Mouse (Mus musculus): ENCODE measurements around the gene Nup50. TPM values are rescaled to one million over a fixed set of nuclear protein-coding genes. Genes with fewer than 3 reads are reported as not detected.
A peak's percentile ranks its signal among the peaks of the same experiment; 100 is the strongest.

Gene Nup50
- total RNA-seq, 2 experiments from 2014 or later, result 12.9 to 13.4 TPM

GRCm38 (mm10) chr15:84959891-84960290 lies 36.7 kb downstream of the Nup50 start:
- intact Hi-C loops (cut with DNase I), result no loop called here
- no peak overlapping the region for H3K4me3 ChIP-seq
- TF ChIP-seq CTCF (IDR thresholded peaks at IDR 0.05), result no peak
- no peak for DNase-seq
- no peak overlapping the region for H3K27ac ChIP-seq

GRCm38 (mm10) chr15:84960692-84961091 lies 37.5 kb downstream of the Nup50 start:
- peak; percentile 52 for DNase-seq
- intact Hi-C loops (cut with DNase I), result no loop called here
- no peak overlapping the region for H3K27ac ChIP-seq
- H3K4me3 ChIP-seq, result no peak overlapping the region
- TF ChIP-seq CTCF (IDR thresholded peaks at IDR 0.05), result no peak

- no peak for TF ChIP-seq CTCF (IDR thresholded peaks at IDR 0.05)
- Histone ChIP-seq H3K4me3 (no peak overlapping the region), H3K27ac (no peak overlapping the region)
- DNase-seq, result no peak
- intact Hi-C loops (cut with DNase I), result no loop called here
Measured at GRCm38 (mm10) chr15:84962518-84962917, 39.3 kb downstream of the Nup50 start.

- intact Hi-C loops (cut with DNase I), result no loop called here
- TF ChIP-seq CTCF (IDR thresholded peaks at IDR 0.05), result no peak
Measured at GRCm38 (mm10) chr15:84964771-84965170, 41.6 kb downstream of the Nup50 start.

GRCm38 (mm10) chr15:84965575-84966360 lies 42.6 kb downstream of the Nup50 start:
- no peak for TF ChIP-seq CTCF (IDR thresholded peaks at IDR 0.05)
- H3K4me3 ChIP-seq, result no peak overlapping the region
- peak; percentile 70 for DNase-seq
- intact Hi-C loops (cut with DNase I), result no loop called here
- H3K27ac ChIP-seq, result no peak overlapping the region

More at GRCm38 (mm10) chr15:84964771-84965170, 41.6 kb downstream of the Nup50 start:
- no peak for DNase-seq
- no peak overlapping the region for H3K4me3 ChIP-seq
- H3K27ac ChIP-seq, result no peak overlapping the region

- H3K4me3 ChIP-seq, result no peak overlapping the region
- no peak for TF ChIP-seq CTCF (IDR thresholded peaks at IDR 0.05)
- no peak for DNase-seq
- intact Hi-C loops (cut with DNase I), result no loop called here
- H3K27ac ChIP-seq, result peak overlapping the region; percentile 57; the same call in 1 of the 2 replicates
Measured at GRCm38 (mm10) chr15:84968534-84968933, 45.3 kb downstream of the Nup50 start.

- intact Hi-C loops (cut with DNase I), result no loop called here
- DNase-seq, result peak; percentile 70
- no peak overlapping the region for H3K4me3 ChIP-seq
- peak overlapping the region; percentile 24; the same call in 1 of the 2 replicates for H3K27ac ChIP-seq
- peak; percentile 56 for TF ChIP-seq CTCF (IDR thresholded peaks at IDR 0.05)
Measured at GRCm38 (mm10) chr15:84972860-84973543, 49.8 kb downstream of the Nup50 start.

GRCm38 (mm10) chr15:84973544-84973871 lies 50.3 kb downstream of the Nup50 start:
- no peak for TF ChIP-seq CTCF (IDR thresholded peaks at IDR 0.05)
- intact Hi-C loops (cut with DNase I), result no loop called here
- H3K4me3 ChIP-seq, result no peak overlapping the region
- H3K27ac ChIP-seq, result peak overlapping the region; percentile 24; the same call in 1 of the 2 replicates
- DNase-seq, result no peak

- no peak for TF ChIP-seq CTCF (IDR thresholded peaks at IDR 0.05)
- 0 out of 2 replicates have a peak overlapping the region, but pooled peaks have one; percentile 11 for H3K4me3 ChIP-seq
- intact Hi-C loops (cut with DNase I), result no loop called here
- H3K27ac ChIP-seq, result peak overlapping the region; percentile 24; the same call in 1 of the 2 replicates
- peak; percentile 59 for DNase-seq
Measured at GRCm38 (mm10) chr15:84975729-84976128, 52.5 kb downstream of the Nup50 start.

GRCm38 (mm10) chr15:84981609-84982313 lies 58.5 kb downstream of the Nup50 start:
- H3K27ac ChIP-seq, result peak overlapping the region; percentile 82
- peak; percentile 74 for DNase-seq
- no peak for TF ChIP-seq CTCF (IDR thresholded peaks at IDR 0.05)
- intact Hi-C loops (cut with DNase I), result loop anchor here (10.0 kb wide), 1 partner anchor 787 kb away; the partner anchor contains the start of gene Samm50
- H3K4me3 ChIP-seq, result peak overlapping the region; percentile 58

- H3K27ac ChIP-seq, result peak overlapping the region; percentile 39; the same call in 1 of the 2 replicates
- no peak overlapping the region for H3K4me3 ChIP-seq
- TF ChIP-seq CTCF (IDR thresholded peaks at IDR 0.05), result no peak
- intact Hi-C loops (cut with DNase I), result loop anchor here (10.0 kb wide), 1 partner anchor 788 kb away; the partner anchor contains the start of gene Samm50
- peak; percentile 43 for DNase-seq
Measured at GRCm38 (mm10) chr15:84982888-84983287, 59.7 kb downstream of the Nup50 start.

- TF ChIP-seq CTCF (IDR thresholded peaks at IDR 0.05), result no peak
- Histone ChIP-seq H3K27ac (peak overlapping the region; percentile 39; the same call in 1 of the 2 replicates), H3K4me3 (no peak overlapping the region)
- no peak for DNase-seq
- intact Hi-C loops (cut with DNase I), result loop anchor here (10.0 kb wide), 1 partner anchor 789 kb away; the partner anchor contains the start of gene Samm50
Measured at GRCm38 (mm10) chr15:84983721-84984120, 60.5 kb downstream of the Nup50 start.

Measured in gastrocnemius, adult 2 months (tissue).